In genomic region chr11:76196275-76196976, GRCm38 (mm10) we compare ENCODE assay signal across 21 mouse cellular contexts. TPM values are rescaled to one million over a fixed set of nuclear protein-coding genes. Genes with fewer than 3 reads are reported as not detected.
A peak's percentile ranks its signal among the peaks of the same experiment; 100 is the strongest.
DNase-seq lines count a peak whose midpoint lies in the region; ATAC-seq and TF ChIP-seq lines count a peak whose summit lies in the region.
"Had no signal": no experiment of that assay in that cellular context is flagged by ENCODE, and none has a peak within 500 bp of the region (broad histone marks: within the 10 kb centered on the region; RNA-seq: fewer than 3 reads in every experiment).

No protein-coding gene starts in this region.

- 49% methylated on average over 8 of the region's 8 CpGs for WGBS in stomach, embryonic 15.5 days

- TF ChIP-seq CTCF in MEL (IDR thresholded peaks at IDR 0.05 in 2 of 3, conservative IDR thresholded peaks at IDR 0.05 in 1 of 3; ENCODE audit: control insufficient read depth in 1 of 3, insufficient read depth in 1 of 3, low read depth in 2 of 3, low read length in 3 of 3, poor library complexity in 1 of 3, severe bottlenecking in 1 of 3) = no peak

- no peaks in the 10 kb centered on the region for H3K79me2 ChIP-seq in MEL (ENCODE audit: control insufficient read depth, insufficient read depth, low read length, poor library complexity)

- no peak for TF ChIP-seq POLR2A in MEL (IDR thresholded peaks at IDR 0.05; ENCODE audit: control insufficient read depth in 1 of 2, insufficient read depth in 1 of 2, low read depth in 1 of 2, low read length in 2 of 2, poor library complexity in 1 of 2)

- no peak overlapping the region for H3K9ac ChIP-seq in MEL (ENCODE audit: control insufficient read depth, low read depth, low read length, poor library complexity, severe bottlenecking)
- H3K9ac ChIP-seq in stomach, embryonic 15.5 days = no peak overlapping the region
- H3K9ac ChIP-seq: embryonic facial prominence, embryonic 13.5 days; hindbrain, embryonic 15.5 days; liver, postnatal 0 days; midbrain, embryonic 12.5 days; neural tube, embryonic 13.5 days had no signal

- H3K27me3 ChIP-seq in MEL (ENCODE audit: control insufficient read depth in 1 of 2, insufficient read depth in 2 of 2, low read length in 2 of 2) = no peaks in the 10 kb centered on the region
- no peaks in the 10 kb centered on the region for H3K27me3 ChIP-seq in stomach, embryonic 15.5 days (replicated peaks)
- H3K27me3 ChIP-seq: embryonic facial prominence, embryonic 13.5 days; hindbrain, embryonic 15.5 days; neural tube, embryonic 13.5 days had no signal

- no peak overlapping the region for H3K4me3 ChIP-seq in MEL (ENCODE audit: control insufficient read depth in 1 of 2, insufficient read depth in 1 of 2, low read depth in 2 of 2, low read length in 2 of 2)
- H3K4me3 ChIP-seq in stomach, embryonic 15.5 days (replicated peaks) = no peak overlapping the region
- H3K4me3 ChIP-seq: embryonic facial prominence, embryonic 13.5 days; hindbrain, embryonic 15.5 days; midbrain, embryonic 12.5 days; neural tube, embryonic 13.5 days had no signal

- no peak overlapping the region for H3K27ac ChIP-seq in MEL (ENCODE audit: control insufficient read depth, low read depth, low read length)
- peak overlapping the region; percentile 87 for H3K27ac ChIP-seq in stomach, embryonic 15.5 days
- H3K27ac ChIP-seq: embryonic facial prominence, embryonic 13.5 days; hindbrain, embryonic 15.5 days; macrophage; midbrain, embryonic 12.5 days; neural tube, embryonic 13.5 days had no signal

- no peaks in the 10 kb centered on the region for H3K36me3 ChIP-seq in MEL (ENCODE audit: control insufficient read depth in 1 of 2, insufficient read depth in 2 of 2, low read length in 2 of 2)
- no peaks in the 10 kb centered on the region for H3K36me3 ChIP-seq in stomach, embryonic 15.5 days
- H3K36me3 ChIP-seq: embryonic facial prominence, embryonic 13.5 days; hindbrain, embryonic 15.5 days; midbrain, embryonic 12.5 days; neural tube, embryonic 13.5 days had no signal

- ATAC-seq in stomach, embryonic 15.5 days (ENCODE audit: insufficient read depth, low FRiP score, low read depth) = peak; percentile 90
- ATAC-seq: CD4-positive, CD25-positive, alpha-beta regulatory T cell, adult 4 months; forebrain, embryonic 16.5 days; liver, postnatal 0 days had no signal

- H3K4me1 ChIP-seq in MEL (ENCODE audit: control insufficient read depth in 1 of 2, insufficient read depth in 2 of 2, low read length in 2 of 2) = peaks cover under 1 to 1% of the 10 kb centered on the region in 2 experiments
- H3K4me1 ChIP-seq in stomach, embryonic 15.5 days = peaks cover 4% of the 10 kb centered on the region; the same call in 1 of the 2 replicates

- peak overlapping the region; percentile 12; the same call in 1 of the 2 replicates for H3K4me2 ChIP-seq in stomach, embryonic 15.5 days
- H3K4me2 ChIP-seq: embryonic facial prominence, embryonic 13.5 days; hindbrain, embryonic 15.5 days; midbrain, embryonic 12.5 days; neural tube, embryonic 13.5 days had no signal

- no peaks in the 10 kb centered on the region for H3K9me3 ChIP-seq in MEL (replicated peaks; ENCODE audit: insufficient read depth, low read length)
- H3K9me3 ChIP-seq in stomach, embryonic 15.5 days = no peaks in the 10 kb centered on the region
- H3K9me3 ChIP-seq: embryonic facial prominence, embryonic 13.5 days; hindbrain, embryonic 15.5 days; midbrain, embryonic 12.5 days; neural tube, embryonic 13.5 days had no signal

- no peak for TF ChIP-seq EP300 in MEL (IDR thresholded peaks at IDR 0.05; ENCODE audit: low read depth in 1 of 2, low read length in 2 of 2)

- no peak for TF ChIP-seq RAD21 in MEL (IDR thresholded peaks at IDR 0.05; ENCODE audit: low read depth, low read length)

- DNase-seq in kidney, adult 9 months = peak; percentile 35
- no peak for DNase-seq in kidney, postnatal 4 days
- DNase-seq in MEL (ENCODE audit: low read depth, low spot score) (no peak), ZHBTc4 (ENCODE audit: low read depth, low spot score) (peak; percentile 57)
- DNase-seq in cerebellum, postnatal 10 days = no peak
- no peak for DNase-seq in adrenal gland, postnatal 10 days
- DNase-seq: adrenal gland, postnatal 25 days; cerebellum, adult 2 months; kidney, postnatal 10 days; liver; liver, postnatal 0 days; right cerebral cortex, postnatal 14 days had no signal

TF ChIP-seq in MEL, 35 proteins besides CTCF, POLR2A, EP300 and RAD21:
- TF ChIP-seq SMC3 (IDR thresholded peaks at IDR 0.05; ENCODE audit: low read depth, low read length) (no peak), MXI1 (IDR thresholded peaks at IDR 0.05; ENCODE audit: low read depth, low read length) (0 out of 2 replicates have a peak, but pooled peaks have one; percentile 18), POLR2AphosphoS5 (IDR thresholded peaks at IDR 0.05; ENCODE audit: borderline replicate concordance, low read depth, low read length) (no peak), ZMIZ1 (IDR thresholded peaks at IDR 0.05; ENCODE audit: low read depth, low read length) (no peak), SIN3A (IDR thresholded peaks at IDR 0.05; ENCODE audit: low read length) (no peak), TCF12 (IDR thresholded peaks at IDR 0.05; ENCODE audit: low read depth, low read length) (no peak), ZNF384 (IDR thresholded peaks at IDR 0.05; ENCODE audit: low read depth, low read length) (no peak), ZKSCAN1 (IDR thresholded peaks at IDR 0.05; ENCODE audit: low read depth, low read length) (no peak)

RNA-seq across cellular contexts. Expression of gene Fam57a, which starts 17.0 kb away (rescaled TPM):
- 6.6 and 8.5 TPM in 2 replicates for total RNA-seq in MEL (2012; rRNA removed)
- 1 to 10 TPM in 1 of 2 experiments, not detected in 1; 8.8 TPM for polyA plus RNA-seq in MEL (2012; ENCODE audit: insufficient read depth in 1 of 2, insufficient read length in 2 of 2, low read depth in 1 of 2, low replicate concordance in 2 of 2, missing spikeins in 1 of 2)
- 82.0 and 100 TPM in 2 replicates for polyA plus RNA-seq in stomach, embryonic 15.5 days (2015; fragmentation: Nextera tagmentation; extraction: Ambion mirVana)
- total RNA-seq in adrenal gland, postnatal 10 days (2021) = 10 to 100 TPM in 1 of 2 experiments, 1 to 10 TPM in 1; 7.1 to 10.8 TPM

RNA-seq across cellular contexts. Expression of gene Vps53, which starts 17.0 kb away (rescaled TPM):
- total RNA-seq in MEL (2012; rRNA removed) = 47.2 and 50.4 TPM in 2 replicates
- 10 to 100 TPM in 1 of 2 experiments, not detected in 1; 38.4 TPM for polyA plus RNA-seq in MEL (2012; ENCODE audit: insufficient read depth in 1 of 2, insufficient read length in 2 of 2, low read depth in 1 of 2, low replicate concordance in 2 of 2, missing spikeins in 1 of 2)
- polyA plus RNA-seq in stomach, embryonic 15.5 days (2015; fragmentation: Nextera tagmentation; extraction: Ambion mirVana) = 39.7 and 43.8 TPM in 2 replicates
- total RNA-seq in adrenal gland, postnatal 10 days (2021) = 10 to 100 TPM; 36.1 to 42.0 TPM

RNA-seq across cellular contexts. Expression of gene Dbil5, which starts 21.0 kb away (rescaled TPM):
- total RNA-seq in MEL (2012; rRNA removed) = 0.62 and 2.4 TPM in 2 replicates
- polyA plus RNA-seq in MEL (2012; ENCODE audit: insufficient read depth in 1 of 2, insufficient read length in 2 of 2, low read depth in 1 of 2, low replicate concordance in 2 of 2, missing spikeins in 1 of 2) = under 1 TPM in 1 of 2 experiments, not detected in 1; 0.67 TPM
- 0.90 and 1.5 TPM in 2 replicates for polyA plus RNA-seq in stomach, embryonic 15.5 days (2015; fragmentation: Nextera tagmentation; extraction: Ambion mirVana)
- total RNA-seq in adrenal gland, postnatal 10 days (2021) = under 1 TPM in 1 of 2 experiments, not detected in 1; 0.66 TPM
- total RNA-seq: gastrocnemius, adult 18-20 months had no signal
- polyA plus RNA-seq: forebrain, embryonic 16.5 days; macrophage; midbrain, embryonic 12.5 days had no signal

RNA-seq across cellular contexts. Expression of gene Gemin4, which starts 21.0 kb away (rescaled TPM):
- total RNA-seq in MEL (2012; rRNA removed) = 23.8 and 26.1 TPM in 2 replicates
- polyA plus RNA-seq in MEL (2012; ENCODE audit: insufficient read depth in 1 of 2, insufficient read length in 2 of 2, low read depth in 1 of 2, low replicate concordance in 2 of 2, missing spikeins in 1 of 2) = 10 to 100 TPM; 17.8 to 95.7 TPM
- 27.9 and 29.8 TPM in 2 replicates for polyA plus RNA-seq in stomach, embryonic 15.5 days (2015; fragmentation: Nextera tagmentation; extraction: Ambion mirVana)
- 1 to 10 TPM in 1 of 2 experiments, not detected in 1; 4.6 TPM for total RNA-seq in adrenal gland, postnatal 10 days (2021)

RNA-seq across cellular contexts. Expression of gene Mrm3, which starts 47.1 kb away (rescaled TPM):
- total RNA-seq in MEL (2012; rRNA removed) = 50.3 and 65.7 TPM in 2 replicates
- polyA plus RNA-seq in MEL (2012; ENCODE audit: insufficient read depth in 1 of 2, insufficient read length in 2 of 2, low read depth in 1 of 2, low replicate concordance in 2 of 2, missing spikeins in 1 of 2) = 10 to 100 TPM in 1 of 2 experiments, not detected in 1; 27.7 TPM
- polyA plus RNA-seq in stomach, embryonic 15.5 days (2015; fragmentation: Nextera tagmentation; extraction: Ambion mirVana) = 24.7 and 25.8 TPM in 2 replicates
- 10 to 100 TPM; 21.9 to 25.4 TPM for total RNA-seq in adrenal gland, postnatal 10 days (2021)

Comparison
In these comparisons a context has a peak if more than half of its experiments do, and no peak if none do; other contexts are left out.
1. DNase-seq: peak in kidney, adult 9 months (single experiment) and ZHBTc4 (single experiment); none in kidney, postnatal 4 days (0 of 2), MEL (single experiment), cerebellum, postnatal 10 days (0 of 2) and adrenal gland, postnatal 10 days (single experiment).